Mouse (Mus musculus) hindbrain, embryonic 12.5 days (tissue): ENCODE results near the gene Vezt. TPM values are rescaled to one million over a fixed set of nuclear protein-coding genes. Genes with fewer than 3 reads are reported as not detected.

Experiments
- ATAC-seq: fragments of 200-750 bp; cut with Nextera tagmentation; 2 replicates; pipeline ENCODE4 v1.8.0; 2017; ENCODE audit warnings: moderate TSS enrichment; ENCODE audit not compliant: low FRiP score
- H3K27ac ChIP-seq: fragments of 300-500 bp; sonication (generic); 2 replicates; pipeline ENCODE4 v1.5.1; 2016; ENCODE audit warnings: mild to moderate bottlenecking
- H3K27me3 ChIP-seq: fragments of 300-500 bp; sonication (generic); 2 replicates; pipeline ENCODE4 v1.6.1; 2016; ENCODE audit warnings: mild to moderate bottlenecking
- H3K36me3 ChIP-seq: fragments of 300-500 bp; sonication (generic); 2 replicates; pipeline ENCODE4 v1.6.1; 2016; ENCODE audit warnings: mild to moderate bottlenecking
- H3K4me1 ChIP-seq: fragments of 300-500 bp; sonication (generic); 2 replicates; pipeline ENCODE4 v1.6.1; 2016
- H3K4me2 ChIP-seq: fragments of 300-500 bp; sonication (generic); replicated peaks from 2 replicates; pipeline ENCODE4 v1.6.1; 2016; ENCODE audit warnings: mild to moderate bottlenecking
- H3K4me3 ChIP-seq: fragments of 300-500 bp; sonication (generic); 2 replicates; pipeline ENCODE4 v1.5.1; 2016; ENCODE audit warnings: mild to moderate bottlenecking
- H3K9ac ChIP-seq: fragments of 300-500 bp; sonication (generic); 2 replicates; pipeline ENCODE4 v1.6.1; 2016; ENCODE audit warnings: mild to moderate bottlenecking, moderate library complexity
- H3K9me3 ChIP-seq: fragments of 300-500 bp; sonication (generic); replicated peaks from 2 replicates; pipeline ENCODE4 v1.6.1; 2016; ENCODE audit warnings: mild to moderate bottlenecking
- WGBS: fragments of 180-500 bp; shearing (Covaris S2); methylation state at CpG from one replicate; pipeline ENCODE4 v1.1.7; 2016; 5-methylcytosine and 5-hydroxymethylcytosine counted together
- microRNA counts: library from miRNA; unstranded; fragments of <30 nt; microRNA quantifications from one replicate; lab custom pipeline; 2017
- microRNA-seq: library from miRNA; unstranded; fragments of <30 nt; microRNA quantifications from one replicate; pipeline ENCODE4, GENCODE M21; 2017
- polyA plus RNA-seq: library from polyadenylated mRNA; unstranded; fragments of >200 nt; fragmentation: Nextera tagmentation; extraction: Ambion mirVana; gene quantifications from 2 replicates; pipeline ENCODE4 v1.2.1, GENCODE M21; 2016

Gene Vezt
- polyA plus RNA-seq, 1 experiment from 2014 or later, result 58.1 TPM

DNA sequence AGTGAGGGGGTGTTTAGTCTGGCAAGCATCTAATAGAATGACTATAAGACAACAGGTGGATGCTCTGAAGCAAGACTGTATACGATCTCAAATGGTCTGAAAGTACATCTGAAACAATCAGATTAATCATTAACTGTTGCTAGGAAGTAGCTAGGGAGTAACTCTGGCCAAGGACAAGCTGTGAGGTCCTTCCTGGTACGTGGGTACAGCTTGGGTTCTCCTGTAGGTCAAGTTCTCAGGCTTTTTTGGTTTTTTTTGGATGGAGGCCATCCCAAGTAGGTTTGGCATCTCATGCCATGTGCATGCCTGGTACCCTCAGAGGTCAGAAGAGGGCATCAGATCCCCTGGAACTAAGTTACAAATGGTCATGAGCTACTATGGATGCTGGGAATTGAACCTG is 136.3 kb downstream of the Vezt start:
- H3K4me1 ChIP-seq, result no peaks in the 10 kb centered on the region
- no peak overlapping the region for H3K4me3 ChIP-seq
- H3K27me3 ChIP-seq, result no peaks in the 10 kb centered on the region
- no peak overlapping the region for H3K4me2 ChIP-seq
- H3K9ac ChIP-seq, result no peak overlapping the region
- no peaks in the 10 kb centered on the region for H3K9me3 ChIP-seq
- no peaks in the 10 kb centered on the region for H3K36me3 ChIP-seq
- no peak for ATAC-seq
- 66% methylated on average over 2 of the region's 2 CpGs for WGBS
- H3K27ac ChIP-seq, result no peak overlapping the region

GRCm38 (mm10) chr10:93897043-93897646 is 138.5 kb downstream of the Vezt start, which contains the start of gene Metap2:
Gene Metap2 (minus strand): TSS chr10:93897093.
- no peaks in the 10 kb centered on the region for H3K9me3 ChIP-seq
- H3K4me3 ChIP-seq, result no peak within 1 kb of the TSS
- 69% methylated on average over 7 of the region's 7 CpGs for WGBS
- H3K9ac ChIP-seq, result no peak within 1 kb of the TSS
- H3K4me2 ChIP-seq, result no peak within 1 kb of the TSS
- no peak for ATAC-seq
- no peak within 1 kb of the TSS for H3K27ac ChIP-seq
- H3K27me3 ChIP-seq, result no peaks in the 10 kb centered on the region
- H3K4me1 ChIP-seq, result no peaks in the 10 kb centered on the region
- H3K36me3 ChIP-seq, result no peaks in the 10 kb centered on the region

DNA sequence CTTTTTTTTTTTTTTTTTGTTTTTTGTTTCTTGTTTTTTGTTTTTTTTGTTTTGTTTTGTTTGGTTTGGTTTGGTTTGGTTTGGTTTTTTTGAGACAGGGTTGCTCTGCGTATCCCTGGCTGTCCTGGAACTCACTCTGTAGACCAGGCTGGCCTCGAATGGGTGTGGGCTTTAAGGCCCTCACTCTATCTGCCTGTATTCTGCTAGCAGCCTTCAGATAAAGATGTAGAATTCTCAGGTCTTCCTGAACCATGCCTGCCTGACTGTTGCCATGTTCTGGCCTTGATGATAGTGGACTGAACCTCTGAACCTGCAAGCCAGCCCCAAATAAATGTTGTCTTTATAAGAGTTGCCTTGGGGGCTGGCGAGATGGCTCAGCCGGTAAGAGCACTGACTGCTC is 143.1 kb downstream of the Vezt start:
- no peak for ATAC-seq
- no peak overlapping the region for H3K4me2 ChIP-seq
- H3K4me1 ChIP-seq, result peaks cover 11% of the 10 kb centered on the region
- no peaks in the 10 kb centered on the region for H3K9me3 ChIP-seq
- H3K4me3 ChIP-seq, result no peak overlapping the region
- H3K27ac ChIP-seq, result no peak overlapping the region
- H3K27me3 ChIP-seq, result no peaks in the 10 kb centered on the region
- no peak overlapping the region for H3K9ac ChIP-seq
- H3K36me3 ChIP-seq, result no peaks in the 10 kb centered on the region
- WGBS, result 89% methylated on average over 4 of the region's 4 CpGs

DNA sequence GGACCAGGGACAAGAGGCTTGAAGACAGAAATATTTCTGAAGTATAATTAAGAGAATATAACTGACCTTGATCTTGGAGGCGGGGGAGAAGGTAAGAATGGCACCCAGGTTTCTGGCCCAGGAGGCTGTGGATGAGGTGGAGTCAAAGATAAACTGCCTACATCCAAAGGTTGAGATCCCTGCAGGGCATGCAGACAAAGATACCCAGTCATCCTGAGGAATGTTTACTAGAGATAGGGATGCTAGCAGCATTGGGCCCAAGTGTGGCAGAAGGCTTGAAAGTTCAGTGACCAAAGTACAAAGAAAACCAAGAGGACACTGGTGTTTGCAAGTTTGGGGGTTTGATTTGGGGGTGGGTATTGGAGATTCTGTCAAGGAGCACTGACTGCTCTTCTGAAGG is 144.6 kb downstream of the Vezt start:
- H3K9ac ChIP-seq, result no peak overlapping the region
- no peaks in the 10 kb centered on the region for H3K27me3 ChIP-seq
- no peak overlapping the region for H3K27ac ChIP-seq
- WGBS, result 97% methylated on average over 1 of the region's 1 CpGs
- no peak overlapping the region for H3K4me2 ChIP-seq
- peaks cover 11% of the 10 kb centered on the region for H3K4me1 ChIP-seq
- H3K4me3 ChIP-seq, result no peak overlapping the region
- no peaks in the 10 kb centered on the region for H3K9me3 ChIP-seq
- ATAC-seq, result no peak
- peaks cover 10% of the 10 kb centered on the region for H3K36me3 ChIP-seq

DNA sequence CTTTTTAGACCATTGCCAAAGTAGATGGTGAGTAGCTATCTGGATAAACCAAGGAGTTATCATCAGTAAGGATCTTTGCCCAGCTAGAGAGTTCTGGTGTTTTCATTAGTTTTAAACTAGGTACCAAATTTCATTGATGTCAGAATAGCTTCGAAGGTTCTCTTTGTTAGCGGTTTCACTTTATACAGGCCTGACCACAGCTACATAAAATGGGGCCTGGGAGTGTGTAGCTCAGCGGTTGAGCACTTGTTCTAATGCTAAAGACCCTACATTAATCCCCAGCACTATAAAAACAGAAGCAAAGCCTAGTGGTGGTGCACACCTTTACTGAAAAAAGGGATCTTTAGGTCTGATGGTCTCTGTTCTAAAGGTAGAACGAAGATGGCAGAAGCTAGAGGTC is 145.1 kb downstream of the Vezt start:
- Histone ChIP-seq H3K27ac (no peak overlapping the region), H3K4me3 (peak overlapping the region; percentile 98; the same call in 1 of the 2 replicates), H3K4me2 (peak overlapping the region; percentile 86), H3K9me3 (no peaks in the 10 kb centered on the region), H3K4me1 (peaks cover 11% of the 10 kb centered on the region), H3K36me3 (peaks cover 14% of the 10 kb centered on the region), H3K9ac (peak overlapping the region; percentile 95; the same call in 1 of the 2 replicates), H3K27me3 (no peaks in the 10 kb centered on the region)
- ATAC-seq, result no peak
- WGBS, result 67% methylated on average over 4 of the region's 4 CpGs

GRCm38 (mm10) chr10:93889976-93890375 is 145.6 kb downstream of the Vezt start:
- under 1% methylated on average over 22 of the region's 22 CpGs for WGBS
- peak overlapping the region; percentile 86 for H3K4me2 ChIP-seq
- no peak; the same call in 1 of the 2 replicates for ATAC-seq
- peaks cover 19% of the 10 kb centered on the region for H3K36me3 ChIP-seq
- peak overlapping the region; percentile 98 for H3K4me3 ChIP-seq
- no peaks in the 10 kb centered on the region for H3K9me3 ChIP-seq
- H3K27ac ChIP-seq, result peak overlapping the region; percentile 91
- no peaks in the 10 kb centered on the region for H3K27me3 ChIP-seq
- H3K9ac ChIP-seq, result peak overlapping the region; percentile 95
- peaks cover 11% of the 10 kb centered on the region for H3K4me1 ChIP-seq

GRCm38 (mm10) chr10:93889579-93889950 is 146.1 kb downstream of the Vezt start:
- Histone ChIP-seq H3K4me3 (peak overlapping the region; percentile 98), H3K36me3 (peaks cover 23% of the 10 kb centered on the region), H3K27ac (peak overlapping the region; percentile 91), H3K9ac (peak overlapping the region; percentile 95), H3K9me3 (no peaks in the 10 kb centered on the region), H3K4me1 (peaks cover 11% of the 10 kb centered on the region), H3K4me2 (peak overlapping the region; percentile 86), H3K27me3 (no peaks in the 10 kb centered on the region)
- peak; percentile 98 for ATAC-seq
- WGBS, result under 1% methylated on average over 21 of the region's 30 CpGs

MicroRNA genes within 50 kb of the gene (microRNA counts, 519-probe panel; counts per million panel counts)
- 4,533 counts per million, percentile 87 among the panel's probes with 10 or more counts for microRNA mmu-miR-331-3p (lab: Ali Mortazavi, UCI)
- 470 counts per million, percentile 58 among the panel's probes with 10 or more counts for microRNA mmu-miR-331-5p (lab: Ali Mortazavi, UCI)

Small RNAs within 50 kb of the gene (microRNA-seq; reads per million reads assigned to microRNA genes)
- gene Mir331, result 162 reads per million, percentile 54 among the genes with 10 or more reads in this experiment

Other genes with a start within 250 kb of the Vezt start
- gene Usp44, start 204.3 kb downstream of the Vezt start, polyA plus RNA-seq, result 2.9 and 3.0 TPM in 2 replicates
- 190 and 195 TPM in 2 replicates for gene Metap2, start 138.7 kb downstream of the Vezt start, polyA plus RNA-seq
- gene Fgd6, start 184 bp upstream of the Vezt start, polyA plus RNA-seq, result 5.2 TPM in 2 replicates
- gene Nr2c1, start 112.2 kb upstream of the Vezt start, polyA plus RNA-seq, result 12.2 and 12.3 TPM in 2 replicates
- gene Ndufa12, start 162.9 kb upstream of the Vezt start, polyA plus RNA-seq, result 366 and 400 TPM in 2 replicates